Mouse (Mus musculus): ENCODE results near the gene Nrxn2. TPM values are rescaled to one million over a fixed set of nuclear protein-coding genes. Genes with fewer than 3 reads are reported as not detected.

Nrxn2 gene
- polyA plus RNA-seq, 1 experiment = 2.2 TPM

GRCm38 (mm10) chr19:6472821-6473220, 54.3 kb downstream of the Nrxn2 start:
- TF ChIP-seq CTCF (IDR thresholded peaks at IDR 0.05; ENCODE audit: extremely low read depth, insufficient read depth, insufficient read length, insufficient replicate concordance) (no peak), POLR2A (IDR thresholded peaks at IDR 0.05; ENCODE audit: low read depth, low read length) (no peak)
- Histone ChIP-seq H3K36me3 (ENCODE audit: control insufficient read depth, insufficient read depth, low read length) (no peaks in the 10 kb centered on the region), H3K4me1 (ENCODE audit: control insufficient read depth, insufficient read depth, insufficient read length) (no peaks in the 10 kb centered on the region), H3K27ac (ENCODE audit: insufficient read depth, low read length) (no peak overlapping the region), H3K27me3 (ENCODE audit: control insufficient read depth, insufficient read depth, low read length) (no peaks in the 10 kb centered on the region), H3K4me3 (ENCODE audit: extremely low read depth, insufficient read depth, insufficient read length) (no peak overlapping the region)
- no peak for DNase-seq (ENCODE audit: low read depth in 1 of 2, low spot score in 2 of 2)
- WGBS = 85% methylated on average over 9 of the region's 9 CpGs

GRCm38 (mm10) chr19:6474706-6475105, 56.2 kb downstream of the Nrxn2 start:
- Histone ChIP-seq H3K36me3 (ENCODE audit: control insufficient read depth, insufficient read depth, low read length) (no peaks in the 10 kb centered on the region), H3K4me3 (ENCODE audit: extremely low read depth, insufficient read depth, insufficient read length) (no peak overlapping the region), H3K27ac (ENCODE audit: insufficient read depth, low read length) (no peak overlapping the region), H3K4me1 (ENCODE audit: control insufficient read depth, insufficient read depth, insufficient read length) (no peaks in the 10 kb centered on the region), H3K27me3 (ENCODE audit: control insufficient read depth, insufficient read depth, low read length) (no peaks in the 10 kb centered on the region)
- 77% methylated on average over 15 of the region's 15 CpGs for WGBS
- DNase-seq (ENCODE audit: low read depth in 1 of 2, low spot score in 2 of 2) = no peak
- no peak for TF ChIP-seq CTCF (IDR thresholded peaks at IDR 0.05; ENCODE audit: extremely low read depth, insufficient read depth, insufficient read length, insufficient replicate concordance)
- no peak for TF ChIP-seq POLR2A (IDR thresholded peaks at IDR 0.05; ENCODE audit: low read depth, low read length)

- 38% methylated on average over 5 of the region's 5 CpGs for WGBS
These were observed 56.6 kb downstream of the Nrxn2 start for GRCm38 (mm10) chr19:6475129-6475528.

GRCm38 (mm10) chr19:6477007-6477406, 58.5 kb downstream of the Nrxn2 start:
- TF ChIP-seq POLR2A (IDR thresholded peaks at IDR 0.05; ENCODE audit: low read depth, low read length) (no peak), CTCF (IDR thresholded peaks at IDR 0.05; ENCODE audit: extremely low read depth, insufficient read depth, insufficient read length, insufficient replicate concordance) (no peak)
- H3K4me3 ChIP-seq (ENCODE audit: extremely low read depth, insufficient read depth, insufficient read length) = no peak overlapping the region
- DNase-seq (ENCODE audit: low read depth in 1 of 2, low spot score in 2 of 2) = no peak
- no peaks in the 10 kb centered on the region for H3K27me3 ChIP-seq (ENCODE audit: control insufficient read depth, insufficient read depth, low read length)
- 70% methylated on average over 4 of the region's 4 CpGs for WGBS
- no peaks in the 10 kb centered on the region for H3K36me3 ChIP-seq (ENCODE audit: control insufficient read depth, insufficient read depth, low read length)
- no peaks in the 10 kb centered on the region for H3K4me1 ChIP-seq (ENCODE audit: control insufficient read depth, insufficient read depth, insufficient read length)
- H3K27ac ChIP-seq (ENCODE audit: insufficient read depth, low read length) = no peak overlapping the region

More at GRCm38 (mm10) chr19:6475129-6475528, 56.6 kb downstream of the Nrxn2 start:
- Histone ChIP-seq H3K4me3 (ENCODE audit: extremely low read depth, insufficient read depth, insufficient read length) (no peak overlapping the region), H3K36me3 (ENCODE audit: control insufficient read depth, insufficient read depth, low read length) (no peaks in the 10 kb centered on the region), H3K27me3 (ENCODE audit: control insufficient read depth, insufficient read depth, low read length) (no peaks in the 10 kb centered on the region), H3K4me1 (ENCODE audit: control insufficient read depth, insufficient read depth, insufficient read length) (no peaks in the 10 kb centered on the region), H3K27ac (ENCODE audit: insufficient read depth, low read length) (no peak overlapping the region)
- DNase-seq (ENCODE audit: low read depth in 1 of 2, low spot score in 2 of 2) = no peak
- TF ChIP-seq POLR2A (IDR thresholded peaks at IDR 0.05; ENCODE audit: low read depth, low read length) = no peak
- TF ChIP-seq CTCF (IDR thresholded peaks at IDR 0.05; ENCODE audit: extremely low read depth, insufficient read depth, insufficient read length, insufficient replicate concordance) = no peak

GRCm38 (mm10) chr19:6478566-6478965, 60.0 kb downstream of the Nrxn2 start:
- 88% methylated on average over 2 of the region's 2 CpGs for WGBS
- H3K36me3 ChIP-seq (ENCODE audit: control insufficient read depth, insufficient read depth, low read length) = no peaks in the 10 kb centered on the region
- H3K27ac ChIP-seq (ENCODE audit: insufficient read depth, low read length) = no peak overlapping the region
- no peak for TF ChIP-seq POLR2A (IDR thresholded peaks at IDR 0.05; ENCODE audit: low read depth, low read length)
- TF ChIP-seq CTCF (IDR thresholded peaks at IDR 0.05; ENCODE audit: extremely low read depth, insufficient read depth, insufficient read length, insufficient replicate concordance) = no peak
- H3K27me3 ChIP-seq (ENCODE audit: control insufficient read depth, insufficient read depth, low read length) = no peaks in the 10 kb centered on the region
- no peak overlapping the region for H3K4me3 ChIP-seq (ENCODE audit: extremely low read depth, insufficient read depth, insufficient read length)
- DNase-seq (ENCODE audit: low read depth in 1 of 2, low spot score in 2 of 2) = no peak
- no peaks in the 10 kb centered on the region for H3K4me1 ChIP-seq (ENCODE audit: control insufficient read depth, insufficient read depth, insufficient read length)

GRCm38 (mm10) chr19:6482886-6483285, 64.4 kb downstream of the Nrxn2 start:
- Histone ChIP-seq H3K4me1 (ENCODE audit: control insufficient read depth, insufficient read depth, insufficient read length) (no peaks in the 10 kb centered on the region), H3K27me3 (ENCODE audit: control insufficient read depth, insufficient read depth, low read length) (no peaks in the 10 kb centered on the region), H3K27ac (ENCODE audit: insufficient read depth, low read length) (no peak overlapping the region), H3K36me3 (ENCODE audit: control insufficient read depth, insufficient read depth, low read length) (no peaks in the 10 kb centered on the region), H3K4me3 (ENCODE audit: extremely low read depth, insufficient read depth, insufficient read length) (no peak overlapping the region)
- TF ChIP-seq CTCF (IDR thresholded peaks at IDR 0.05; ENCODE audit: extremely low read depth, insufficient read depth, insufficient read length, insufficient replicate concordance) (no peak), POLR2A (IDR thresholded peaks at IDR 0.05; ENCODE audit: low read depth, low read length) (no peak)
- WGBS = 92% methylated on average over 6 of the region's 6 CpGs
- no peak for DNase-seq (ENCODE audit: low read depth in 1 of 2, low spot score in 2 of 2)

GRCm38 (mm10) chr19:6485059-6485630, 66.6 kb downstream of the Nrxn2 start:
- Histone ChIP-seq H3K27ac (ENCODE audit: insufficient read depth, low read length) (no peak overlapping the region), H3K4me1 (ENCODE audit: control insufficient read depth, insufficient read depth, insufficient read length) (no peaks in the 10 kb centered on the region), H3K36me3 (ENCODE audit: control insufficient read depth, insufficient read depth, low read length) (no peaks in the 10 kb centered on the region), H3K27me3 (ENCODE audit: control insufficient read depth, insufficient read depth, low read length) (no peaks in the 10 kb centered on the region), H3K4me3 (ENCODE audit: extremely low read depth, insufficient read depth, insufficient read length) (no peak overlapping the region)
- TF ChIP-seq POLR2A (IDR thresholded peaks at IDR 0.05; ENCODE audit: low read depth, low read length) = no peak
- no peak for TF ChIP-seq CTCF (IDR thresholded peaks at IDR 0.05; ENCODE audit: extremely low read depth, insufficient read depth, insufficient read length, insufficient replicate concordance)
- no peak for DNase-seq (ENCODE audit: low read depth in 1 of 2, low spot score in 2 of 2)
- WGBS = 51% methylated on average over 13 of the region's 13 CpGs
